Mouse (Mus musculus): ENCODE data around the gene Ptprk.

DNA sequence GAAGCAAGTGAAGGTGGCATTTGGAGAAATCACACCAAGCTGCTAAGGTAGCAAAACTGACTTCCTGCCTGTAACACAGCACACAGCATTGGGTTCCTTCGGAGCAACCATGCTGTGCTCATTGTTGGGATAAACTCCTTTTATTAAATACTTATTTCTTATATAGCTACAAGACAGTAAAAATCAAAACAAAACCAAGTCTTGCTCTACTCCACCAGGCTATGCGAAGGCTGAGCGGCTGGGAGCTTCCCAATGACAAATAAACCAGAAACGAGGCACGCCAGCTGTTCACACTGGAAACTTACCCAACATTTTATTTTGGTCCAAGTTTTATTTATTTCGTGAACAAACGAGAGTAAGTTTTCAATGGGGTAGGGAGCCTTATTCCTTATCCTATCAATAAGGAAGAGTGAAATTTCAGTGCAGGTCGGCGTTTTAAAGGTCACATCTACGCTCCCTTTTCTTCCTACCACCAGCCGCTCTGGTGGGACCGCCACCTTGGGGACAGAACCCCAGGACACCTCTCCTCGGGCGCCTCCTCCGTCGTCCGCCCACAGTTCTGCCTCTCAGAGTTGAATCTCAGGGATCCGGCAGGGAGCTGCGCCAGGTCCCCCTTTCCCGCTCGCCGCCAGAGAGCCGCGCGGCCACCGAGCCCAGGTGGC lies 498 bp upstream of the Ptprk start:
- TF ChIP-seq CTCF (conservative IDR thresholded peaks at IDR 0.05; ENCODE audit: low read length), result no peak
- TF ChIP-seq NANOG (IDR thresholded peaks at IDR 0.05; ENCODE audit: borderline replicate concordance, low read length), result no peak

Data from E14TG2a.4 (cell line).